Mouse (Mus musculus) erythroid progenitor cell, adult 5-6 weeks (primary cell): ENCODE results near the gene 1700001F09Rik. TPM values are rescaled to one million over a fixed set of nuclear protein-coding genes. Genes with fewer than 3 reads are reported as not detected.
"Not testable (repeated sequence)": the region's sequence is repeated elsewhere in the genome, so short reads cannot be mapped to it uniquely, and the experiment has no call there.

Experiments used
- ATAC-seq: replicated peaks from 2 replicates; pipeline ENCODE4 v1.8.0; 2016; ENCODE audit warnings: moderate number of reproducible peaks, mild to moderate bottlenecking, moderate TSS enrichment, inconsistent platforms; ENCODE audit not compliant: poor library complexity, low FRiP score, severe bottlenecking
- total RNA-seq, 2 experiments: library from RNA; stranded (forward) in 1 of 2; stranded (reverse) in 1 of 2; fragments of 150-400 nt in 1 of 2; fragments of 186-747, 209-891 nt in 1 of 2; gene quantifications; 2 replicates each; pipeline versions ENCODE4 v1.2.3 to v1.2.4; 2015 to 2017; ENCODE audit warnings: low replicate concordance in 2 of 2

The 1700001F09Rik gene
- total RNA-seq (2015; ENCODE audit: low replicate concordance) (not detected in 2 replicates), total RNA-seq (2017; ENCODE audit: low replicate concordance) (not detected in 2 replicates)

DNA sequence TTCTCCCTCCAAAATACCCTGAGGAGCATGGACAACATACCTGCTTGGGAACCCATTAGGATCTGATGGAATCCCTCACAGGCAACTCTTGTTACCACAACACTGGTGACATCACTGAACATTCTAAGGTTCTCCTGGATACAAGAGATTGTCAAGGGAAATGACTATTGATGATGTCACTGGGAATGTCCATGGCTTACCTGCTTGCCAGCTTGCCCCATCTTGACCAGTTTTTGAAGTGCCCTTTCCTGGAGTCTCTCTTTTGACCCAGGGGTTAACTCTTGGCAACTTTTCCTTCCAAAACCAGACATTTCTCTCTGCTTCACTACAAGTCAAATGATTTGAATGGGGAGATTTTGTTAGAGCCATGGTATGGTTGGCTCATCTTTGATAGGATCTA is at the start of gene 1700001F09Rik:
TSS of gene 1700001F09Rik (minus strand) at position 101 of the 400 bp plus-strand sequence.
- ATAC-seq, result not testable (repeated sequence)

DNA sequence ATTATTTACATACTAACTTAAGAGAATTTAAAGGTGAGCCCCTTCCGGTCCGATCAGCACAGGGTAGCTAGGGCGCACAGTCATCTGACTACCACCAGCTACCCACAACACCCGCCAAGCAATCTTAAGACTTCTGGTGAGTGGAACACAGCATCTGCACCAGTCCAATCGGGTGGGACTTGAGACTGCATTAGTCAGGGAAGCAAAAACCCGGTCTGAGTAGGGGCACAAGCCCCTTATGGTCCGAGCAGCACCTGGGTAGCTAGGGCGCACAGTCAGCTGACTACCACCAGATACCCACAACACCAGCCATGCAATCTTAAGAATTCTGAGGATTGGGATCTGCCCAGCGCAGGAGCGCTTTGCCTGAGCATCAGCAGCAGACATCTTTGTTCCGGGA is 14.1 kb upstream of the 1700001F09Rik start:
- not testable (repeated sequence) for ATAC-seq

DNA sequence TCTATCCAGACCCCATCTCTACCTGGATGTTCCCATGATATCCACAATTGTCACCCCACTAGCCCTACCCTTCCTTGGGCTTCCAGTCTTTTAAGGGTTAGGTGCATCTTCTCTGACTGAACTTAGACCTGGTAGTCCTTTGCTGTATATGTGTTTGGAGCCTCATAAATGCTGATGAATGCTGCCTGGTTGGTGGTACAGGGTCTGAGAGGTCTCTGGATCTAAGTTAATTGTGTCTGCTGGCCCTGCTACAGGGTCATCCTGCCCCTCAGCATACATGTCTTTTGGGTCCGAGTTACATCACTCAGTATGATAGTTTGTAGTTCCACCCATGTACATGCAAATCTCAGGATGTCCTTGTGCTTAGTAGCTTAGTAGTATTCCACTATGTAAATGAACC is 11.6 kb upstream of the 1700001F09Rik start:
- ATAC-seq, result not testable (repeated sequence)

DNA sequence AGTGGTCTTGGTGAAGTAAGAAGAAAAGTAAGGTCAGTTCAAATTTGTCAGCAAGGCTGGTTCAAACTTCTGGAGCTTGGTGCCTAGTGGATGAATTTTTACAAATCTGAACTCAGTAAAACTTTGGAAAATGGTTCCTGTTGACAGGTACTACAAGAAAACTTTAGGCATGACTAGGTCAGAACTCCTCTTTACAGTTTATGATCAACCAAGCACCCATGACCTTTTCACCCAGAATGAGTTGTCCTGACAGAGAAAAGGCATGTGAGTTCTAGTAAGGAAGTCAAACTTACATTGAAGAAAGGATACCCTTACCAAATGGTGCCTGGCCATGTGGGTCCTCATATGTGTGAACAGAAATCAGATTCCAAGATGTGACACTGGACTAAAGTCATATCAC is 9.9 kb upstream of the 1700001F09Rik start:
- ATAC-seq, result not testable (repeated sequence)

DNA sequence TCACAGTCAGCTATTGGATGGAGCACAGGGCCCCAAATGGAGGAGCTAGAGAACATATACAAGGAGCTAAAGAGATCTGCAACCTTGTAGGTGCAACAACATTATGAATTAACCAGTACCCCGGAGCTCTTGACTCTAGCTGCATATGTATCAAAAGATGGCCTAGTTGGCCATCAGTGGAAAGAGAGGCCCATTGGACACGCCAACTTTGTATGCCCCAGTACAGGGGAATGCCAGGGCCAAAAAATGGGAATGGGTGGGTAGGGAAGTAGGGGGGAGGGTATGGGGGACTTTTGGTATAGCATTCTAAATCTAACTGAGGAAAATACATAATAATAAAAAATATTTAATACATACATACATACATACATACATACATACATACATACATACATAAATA is 5.3 kb upstream of the 1700001F09Rik start:
- ATAC-seq, result not testable (repeated sequence)

DNA sequence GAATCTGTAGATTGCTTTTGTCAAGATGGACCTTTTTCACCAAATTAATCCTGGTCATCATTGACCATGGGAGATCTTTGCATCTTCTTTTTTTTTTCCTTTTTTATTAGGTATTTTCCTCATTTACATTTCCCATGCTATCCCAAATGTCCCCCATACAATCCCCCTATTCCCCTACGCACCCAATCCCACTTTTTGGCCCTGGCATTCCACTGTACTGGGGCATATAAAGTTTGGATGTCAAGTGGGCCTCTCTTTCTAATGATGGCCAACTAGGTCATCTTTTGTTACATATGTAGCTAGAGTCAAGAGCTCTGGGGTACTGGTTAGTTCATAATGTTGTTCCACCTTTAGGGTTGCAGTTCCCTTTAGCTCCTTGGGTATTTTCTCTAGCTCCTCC is 10.0 kb downstream of the 1700001F09Rik start:
- ATAC-seq, result not testable (repeated sequence)

DNA sequence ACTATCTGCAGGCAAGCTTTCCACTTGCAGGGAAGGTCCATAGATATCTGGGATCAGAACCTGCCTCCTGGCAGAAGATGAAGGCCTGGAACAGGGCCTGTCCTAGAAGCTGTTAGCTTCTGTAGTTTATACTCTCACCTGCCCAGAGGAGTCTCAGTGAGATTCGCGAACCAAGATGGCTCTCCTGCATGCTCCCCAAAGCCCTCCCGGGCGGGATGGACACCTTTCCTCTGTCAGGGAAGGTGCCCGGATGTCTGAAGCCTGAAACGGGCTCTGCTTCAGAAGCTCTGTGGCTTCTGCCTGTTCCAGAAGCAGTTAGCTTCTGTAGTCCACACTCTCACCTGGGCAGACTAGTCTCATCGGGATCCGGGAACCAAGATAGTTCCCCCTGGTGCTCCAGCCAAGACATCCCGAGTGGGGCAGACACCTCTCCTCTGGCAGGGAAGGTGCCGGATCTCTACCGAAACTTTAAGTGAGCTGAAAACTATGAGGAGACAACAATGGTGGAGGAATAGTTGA is 16.2 kb downstream of the 1700001F09Rik start:
- not testable (repeated sequence) for ATAC-seq

DNA sequence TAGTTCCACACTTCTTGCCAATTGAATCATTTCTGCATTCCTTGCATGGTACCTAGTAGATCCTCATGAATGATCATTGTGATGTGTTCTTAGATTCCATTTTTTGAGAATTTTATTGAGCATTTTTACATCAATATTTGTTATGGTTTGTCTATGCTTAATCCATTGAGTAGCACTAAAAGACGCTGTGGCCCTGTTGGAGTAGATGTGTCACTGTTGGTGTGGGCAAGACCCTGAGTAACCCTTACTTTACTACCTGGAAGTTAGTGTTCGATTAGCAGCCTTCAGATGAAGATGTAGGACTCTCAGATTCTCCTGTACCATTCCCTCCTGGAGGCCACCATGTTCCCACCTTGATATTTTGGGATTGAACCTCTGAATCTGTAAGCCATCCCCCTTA is 19.0 kb downstream of the 1700001F09Rik start:
- ATAC-seq, result not testable (repeated sequence)

DNA sequence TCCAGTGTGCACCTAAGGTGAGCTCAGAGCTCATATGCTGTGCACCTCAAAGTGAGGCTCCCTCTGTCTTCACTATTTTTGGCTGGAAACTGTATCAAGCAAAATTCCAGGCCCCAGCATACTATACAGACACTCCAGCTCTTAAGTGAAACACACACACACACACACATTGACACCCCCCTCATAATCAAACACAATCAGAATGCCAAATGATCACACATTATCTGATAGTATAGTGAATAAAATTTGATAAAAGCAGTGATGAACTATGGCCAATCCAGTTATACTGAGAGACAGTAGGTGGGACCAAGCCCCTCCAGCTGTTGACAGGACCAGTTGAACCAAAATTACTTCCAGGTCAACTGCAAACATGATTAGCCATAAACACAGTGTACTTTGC is 28.1 kb downstream of the 1700001F09Rik start:
- not testable (repeated sequence) for ATAC-seq

DNA sequence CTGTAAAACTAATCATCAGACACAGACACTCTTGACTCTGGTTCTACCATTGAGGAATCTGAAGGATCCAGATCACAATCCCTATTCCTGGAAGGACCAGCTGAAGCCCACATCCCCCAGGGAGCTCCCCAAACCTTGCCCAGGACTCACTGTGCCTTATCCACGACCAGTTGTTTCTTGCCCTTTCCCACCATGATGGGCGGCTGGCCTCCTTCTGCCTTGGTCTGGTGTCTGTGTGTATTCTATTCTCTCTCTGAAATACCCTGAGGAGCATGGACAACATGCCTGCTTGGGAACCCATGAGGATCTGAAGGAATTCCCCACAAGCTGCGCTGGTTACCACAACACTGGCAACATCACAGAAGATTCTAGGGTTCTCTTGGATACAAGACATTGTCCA is 54.1 kb downstream of the 1700001F09Rik start, which contains the start of gene Gm8127:
TSS of gene Gm8127 (minus strand) at position 330 of the 400 bp plus-strand sequence.
- ATAC-seq, result not testable (repeated sequence)

Other genes starting within 250 kb of the 1700001F09Rik start
- gene Gm8104, start 247.2 kb downstream of the 1700001F09Rik start, total RNA-seq (2015; ENCODE audit: low replicate concordance), result not detected in 2 replicates
- not detected in 2 replicates for gene Gm8104, start 247.2 kb downstream of the 1700001F09Rik start, total RNA-seq (2017; ENCODE audit: low replicate concordance)
- not detected in 2 replicates for gene Gm7233, start 167.9 kb downstream of the 1700001F09Rik start, total RNA-seq (2015; ENCODE audit: low replicate concordance)
- not detected in 2 replicates for gene Gm7233, start 167.9 kb downstream of the 1700001F09Rik start, total RNA-seq (2017; ENCODE audit: low replicate concordance)
- not detected in 2 replicates for gene Gm8122, start 112.5 kb downstream of the 1700001F09Rik start, total RNA-seq (2015; ENCODE audit: low replicate concordance)
- not detected in 2 replicates for gene Gm8122, start 112.5 kb downstream of the 1700001F09Rik start, total RNA-seq (2017; ENCODE audit: low replicate concordance)
- not detected in 2 replicates for gene Gm8126, start 89.2 kb downstream of the 1700001F09Rik start, total RNA-seq (2015; ENCODE audit: low replicate concordance)
- not detected in 2 replicates for gene Gm8126, start 89.2 kb downstream of the 1700001F09Rik start, total RNA-seq (2017; ENCODE audit: low replicate concordance)
- not detected in 2 replicates for gene Gm9732, start 72.8 kb downstream of the 1700001F09Rik start, total RNA-seq (2015; ENCODE audit: low replicate concordance)
- not detected in 2 replicates for gene Gm9732, start 72.8 kb downstream of the 1700001F09Rik start, total RNA-seq (2017; ENCODE audit: low replicate concordance)
- not detected in 2 replicates for gene Gm8127, start 54.0 kb downstream of the 1700001F09Rik start, total RNA-seq (2015; ENCODE audit: low replicate concordance)
- gene Gm8127, start 54.0 kb downstream of the 1700001F09Rik start, total RNA-seq (2017; ENCODE audit: low replicate concordance), result not detected in 2 replicates
- gene Gm8138, start 68.5 kb upstream of the 1700001F09Rik start, total RNA-seq (2015; ENCODE audit: low replicate concordance), result not detected in 2 replicates
- not detected in 2 replicates for gene Gm8138, start 68.5 kb upstream of the 1700001F09Rik start, total RNA-seq (2017; ENCODE audit: low replicate concordance)
- not detected in 2 replicates for gene Gm5799, start 195.8 kb upstream of the 1700001F09Rik start, total RNA-seq (2015; ENCODE audit: low replicate concordance)
- not detected in 2 replicates for gene Gm5799, start 195.8 kb upstream of the 1700001F09Rik start, total RNA-seq (2017; ENCODE audit: low replicate concordance)
- gene Gm17654, start 231.3 kb upstream of the 1700001F09Rik start, total RNA-seq (2015; ENCODE audit: low replicate concordance), result not detected in 2 replicates
- not detected in 2 replicates for gene Gm17654, start 231.3 kb upstream of the 1700001F09Rik start, total RNA-seq (2017; ENCODE audit: low replicate concordance)